Mouse (Mus musculus): ENCODE measurements around the gene Tada2a. TPM values are rescaled to one million over a fixed set of nuclear protein-coding genes. Genes with fewer than 3 reads are reported as not detected.

The Tada2a gene
- polyA plus RNA-seq, 1 experiment from 2014 or later, result 5.7 TPM

DNA sequence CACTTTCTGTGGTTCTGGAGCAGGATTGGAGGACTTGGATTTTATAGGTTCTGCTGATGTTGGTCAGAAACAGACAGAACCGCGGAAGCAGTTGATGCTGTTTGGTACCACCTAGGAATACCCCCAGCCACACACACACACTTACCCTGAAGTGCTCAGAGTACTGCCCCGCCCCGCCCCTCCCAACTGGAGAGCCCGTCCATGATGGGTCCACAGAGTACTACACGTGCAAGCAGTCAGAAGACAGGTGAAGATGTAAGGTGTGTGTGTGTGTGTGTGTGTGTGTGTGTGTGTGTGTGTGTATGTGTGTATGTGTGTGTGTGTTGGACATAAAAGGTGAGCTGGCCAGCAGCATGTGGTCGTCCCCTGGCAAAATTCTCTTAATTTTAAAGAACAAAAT, 76.3 kb downstream of the Tada2a start:
- no peak overlapping the region for H3K4me2 ChIP-seq (ENCODE audit: low read depth, low read length)
- H3K4me1 ChIP-seq (ENCODE audit: insufficient read depth), result no peaks in the 10 kb centered on the region
- H3K27me3 ChIP-seq (ENCODE audit: insufficient read depth, low read length), result no peaks in the 10 kb centered on the region
- 88% methylated on average over 7 of the region's 7 CpGs for WGBS (ENCODE audit: insufficient replicate concordance)
- ATAC-seq (no peak), DNase-seq (no peak)
- no peaks in the 10 kb centered on the region for H3K9me3 ChIP-seq (ENCODE audit: low read length)
- H3K4me3 ChIP-seq (ENCODE audit: low read depth, low read length), result no peak overlapping the region
- H3K27ac ChIP-seq (ENCODE audit: low read depth), result no peak overlapping the region
- no peaks in the 10 kb centered on the region for H3K36me3 ChIP-seq (replicated peaks; ENCODE audit: insufficient read depth, low read length)
- TF ChIP-seq CTCF (IDR thresholded peaks at IDR 0.05; ENCODE audit: low read depth), result no peak
- no peak for TF ChIP-seq EP300 (IDR thresholded peaks at IDR 0.05; ENCODE audit: low read depth)
- no peak overlapping the region for H3K9ac ChIP-seq (replicated peaks)

DNA sequence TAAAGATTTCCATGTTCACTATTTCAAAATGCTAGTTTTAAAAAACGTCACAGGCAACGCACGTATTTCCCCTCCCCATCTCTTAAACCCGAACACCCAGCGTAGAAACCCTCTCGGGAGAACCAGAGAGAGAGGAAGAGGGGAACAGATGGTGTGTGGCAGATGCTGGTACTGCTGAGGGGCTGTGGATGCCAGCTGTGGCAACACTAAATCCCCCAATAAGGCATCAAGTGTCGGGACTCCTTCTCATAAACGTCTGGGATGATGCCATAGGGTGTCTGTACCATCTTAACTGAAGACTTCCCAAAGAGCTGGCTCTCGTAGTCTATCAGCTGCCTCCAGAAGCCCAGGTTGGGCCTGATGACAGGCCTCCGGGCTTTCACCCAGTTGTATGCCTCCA, 81.0 kb downstream of the Tada2a start:
- H3K9me3 ChIP-seq (ENCODE audit: low read length), result no peaks in the 10 kb centered on the region
- 64% methylated on average over 10 of the region's 10 CpGs for WGBS (ENCODE audit: insufficient replicate concordance)
- no peak overlapping the region for H3K4me2 ChIP-seq (ENCODE audit: low read depth, low read length)
- no peaks in the 10 kb centered on the region for H3K27me3 ChIP-seq (ENCODE audit: insufficient read depth, low read length)
- no peak overlapping the region for H3K27ac ChIP-seq (ENCODE audit: low read depth)
- TF ChIP-seq EP300 (IDR thresholded peaks at IDR 0.05; ENCODE audit: low read depth), result no peak
- TF ChIP-seq CTCF (IDR thresholded peaks at IDR 0.05; ENCODE audit: low read depth), result no peak
- no peak for DNase-seq
- no peak overlapping the region for H3K4me3 ChIP-seq (ENCODE audit: low read depth, low read length)
- ATAC-seq, result no peak
- H3K4me1 ChIP-seq (ENCODE audit: insufficient read depth), result no peaks in the 10 kb centered on the region
- no peak overlapping the region for H3K9ac ChIP-seq (replicated peaks)
- H3K36me3 ChIP-seq (replicated peaks; ENCODE audit: insufficient read depth, low read length), result no peaks in the 10 kb centered on the region

DNA sequence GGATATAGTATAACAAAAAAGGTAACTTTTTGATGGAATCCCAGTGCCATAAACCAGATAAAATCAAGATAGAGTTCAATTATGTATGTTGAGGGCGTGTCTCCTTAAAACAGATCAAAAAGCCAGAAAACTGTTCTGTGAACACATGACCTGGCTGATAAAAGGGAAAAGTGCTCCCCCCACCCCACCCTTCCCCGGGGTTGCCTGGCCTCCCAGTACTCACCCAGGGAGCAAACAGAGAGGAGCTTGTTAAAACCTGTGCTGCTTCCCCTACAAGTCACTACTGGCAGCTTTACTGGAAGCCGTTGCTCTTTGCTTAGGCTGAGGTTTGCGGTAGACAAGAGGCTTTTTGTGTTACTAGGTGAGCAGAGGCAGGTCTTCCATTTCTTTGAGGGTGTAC, 82.1 kb downstream of the Tada2a start:
- H3K9ac ChIP-seq (replicated peaks), result no peak overlapping the region
- no peaks in the 10 kb centered on the region for H3K27me3 ChIP-seq (ENCODE audit: insufficient read depth, low read length)
- no peak overlapping the region for H3K4me2 ChIP-seq (ENCODE audit: low read depth, low read length)
- H3K4me3 ChIP-seq (ENCODE audit: low read depth, low read length), result no peak overlapping the region
- H3K4me1 ChIP-seq (ENCODE audit: insufficient read depth), result no peaks in the 10 kb centered on the region
- 0 out of 2 replicates have a peak, but pooled peaks cover 2% of the 10 kb centered on the region for H3K36me3 ChIP-seq (replicated peaks; ENCODE audit: insufficient read depth, low read length)
- no peak for TF ChIP-seq EP300 (IDR thresholded peaks at IDR 0.05; ENCODE audit: low read depth)
- no peak for TF ChIP-seq CTCF (IDR thresholded peaks at IDR 0.05; ENCODE audit: low read depth)
- no peak for DNase-seq
- ATAC-seq, result no peak
- H3K9me3 ChIP-seq (ENCODE audit: low read length), result no peaks in the 10 kb centered on the region
- WGBS (ENCODE audit: insufficient replicate concordance), result 57% methylated on average over 4 of the region's 4 CpGs
- H3K27ac ChIP-seq (ENCODE audit: low read depth), result no peak overlapping the region

DNA sequence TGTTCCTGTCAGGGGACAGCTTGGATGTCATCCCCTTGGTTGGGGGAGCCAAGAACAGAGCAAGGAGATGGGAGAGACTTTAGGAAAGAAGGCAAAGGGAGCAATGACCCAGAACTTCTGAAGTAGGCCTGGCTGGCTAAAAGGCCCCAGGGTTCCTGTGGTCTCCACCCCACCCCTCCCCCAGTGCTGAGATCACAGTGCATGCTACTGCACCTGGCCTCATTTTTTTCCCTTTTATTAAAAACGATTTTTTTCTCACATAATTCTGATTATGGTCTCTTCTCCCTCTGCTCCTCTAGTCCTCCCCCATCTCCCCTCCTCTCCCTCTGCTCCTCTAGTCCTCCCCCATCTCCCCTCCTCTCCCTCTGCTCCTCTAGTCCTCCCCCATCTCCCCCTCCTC, 84.4 kb downstream of the Tada2a start:
- Histone ChIP-seq H3K27me3 (ENCODE audit: insufficient read depth, low read length) (no peaks in the 10 kb centered on the region), H3K4me1 (ENCODE audit: insufficient read depth) (no peaks in the 10 kb centered on the region), H3K9me3 (ENCODE audit: low read length) (no peaks in the 10 kb centered on the region), H3K36me3 (replicated peaks; ENCODE audit: insufficient read depth, low read length) (peaks cover 19% of the 10 kb centered on the region), H3K27ac (ENCODE audit: low read depth) (no peak overlapping the region), H3K4me3 (ENCODE audit: low read depth, low read length) (no peak overlapping the region), H3K9ac (replicated peaks) (no peak overlapping the region), H3K4me2 (ENCODE audit: low read depth, low read length) (no peak overlapping the region)
- TF ChIP-seq EP300 (IDR thresholded peaks at IDR 0.05; ENCODE audit: low read depth), result no peak
- no peak for TF ChIP-seq CTCF (IDR thresholded peaks at IDR 0.05; ENCODE audit: low read depth)
- no peak for ATAC-seq
- WGBS (ENCODE audit: insufficient replicate concordance), result 19% methylated on average over 1 of the region's 1 CpGs
- DNase-seq, result no peak

DNA sequence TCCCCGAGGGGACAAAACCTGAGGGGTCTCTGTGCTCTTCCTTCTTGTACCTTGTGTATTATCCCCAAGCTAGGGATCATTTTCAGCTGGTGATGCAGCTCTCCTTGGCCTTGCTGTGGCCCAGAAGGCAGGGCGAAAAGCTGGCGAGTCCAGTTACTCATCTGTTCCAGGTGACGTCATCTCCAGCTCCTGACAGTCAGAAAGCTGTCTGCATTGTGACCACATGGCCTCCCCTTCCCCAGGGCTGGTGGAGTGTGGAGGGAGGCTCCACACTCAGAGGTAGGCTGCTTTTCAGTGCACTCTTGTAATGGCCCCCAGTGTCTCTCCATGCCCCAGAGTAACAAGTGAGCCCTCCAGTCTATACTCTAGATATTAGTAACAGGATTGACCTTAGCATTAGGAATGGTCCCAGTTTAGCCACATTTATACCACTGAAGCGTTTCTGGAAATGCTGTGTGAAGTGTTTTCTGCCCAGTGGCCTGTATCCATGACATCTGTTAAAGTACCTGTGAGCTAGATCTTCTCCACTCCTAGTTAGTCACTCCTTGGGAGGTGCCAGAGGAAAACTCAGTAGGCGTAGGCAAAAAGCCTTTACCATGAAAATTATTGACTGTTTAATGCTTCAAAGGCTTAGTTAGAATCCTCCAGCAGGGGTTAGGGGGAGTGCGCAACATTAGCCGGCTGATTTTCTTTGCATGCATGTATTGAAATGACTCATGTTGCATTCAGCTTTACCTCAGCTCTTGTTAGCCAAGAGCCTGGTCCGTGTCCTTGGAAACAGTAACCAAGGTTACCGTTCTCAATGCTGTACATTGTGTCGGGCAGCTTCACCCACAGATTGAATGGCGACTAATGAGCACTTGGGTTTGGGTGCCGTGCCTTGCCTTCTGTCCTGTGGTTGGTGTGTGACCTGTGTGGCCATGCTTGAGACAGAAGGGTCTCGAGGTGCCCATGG, 86.3 kb downstream of the Tada2a start:
- Histone ChIP-seq H3K9ac (replicated peaks) (no peak overlapping the region), H3K36me3 (replicated peaks; ENCODE audit: insufficient read depth, low read length) (peaks cover 31% of the 10 kb centered on the region), H3K4me2 (ENCODE audit: low read depth, low read length) (no peak overlapping the region), H3K27me3 (ENCODE audit: insufficient read depth, low read length) (no peaks in the 10 kb centered on the region), H3K9me3 (ENCODE audit: low read length) (no peaks in the 10 kb centered on the region), H3K4me3 (ENCODE audit: low read depth, low read length) (no peak overlapping the region), H3K27ac (ENCODE audit: low read depth) (no peak overlapping the region), H3K4me1 (ENCODE audit: insufficient read depth) (no peaks in the 10 kb centered on the region)
- DNase-seq (no peak), ATAC-seq (no peak)
- WGBS (ENCODE audit: insufficient replicate concordance), result 80% methylated on average over 14 of the region's 14 CpGs
- TF ChIP-seq CTCF (IDR thresholded peaks at IDR 0.05; ENCODE audit: low read depth), result no peak
- no peak for TF ChIP-seq EP300 (IDR thresholded peaks at IDR 0.05; ENCODE audit: low read depth)

DNA sequence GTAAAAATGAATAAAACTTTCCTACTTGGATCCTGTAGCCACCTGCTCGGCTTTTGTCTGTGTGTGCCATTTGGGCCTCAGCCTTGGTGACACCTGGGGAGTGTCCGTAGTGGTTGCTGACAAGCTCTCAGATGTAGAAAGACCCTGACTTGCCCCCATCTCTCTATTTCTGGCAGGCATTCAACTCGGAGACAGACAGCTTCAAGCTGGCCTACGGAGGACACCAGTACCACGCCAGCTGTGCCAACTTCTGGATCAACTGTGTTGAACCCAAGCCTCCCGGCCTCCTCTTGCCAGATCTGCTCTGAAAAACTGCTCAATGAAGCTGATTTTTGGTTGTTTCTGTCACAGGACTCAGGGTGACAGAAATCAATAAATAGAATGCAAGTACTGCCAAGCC, 88.8 kb downstream of the Tada2a start:
- Histone ChIP-seq H3K4me1 (ENCODE audit: insufficient read depth) (no peaks in the 10 kb centered on the region), H3K4me3 (ENCODE audit: low read depth, low read length) (no peak overlapping the region), H3K4me2 (ENCODE audit: low read depth, low read length) (no peak overlapping the region), H3K9ac (replicated peaks) (no peak overlapping the region), H3K36me3 (replicated peaks; ENCODE audit: insufficient read depth, low read length) (peaks cover 31% of the 10 kb centered on the region), H3K27ac (ENCODE audit: low read depth) (no peak overlapping the region), H3K27me3 (ENCODE audit: insufficient read depth, low read length) (no peaks in the 10 kb centered on the region), H3K9me3 (ENCODE audit: low read length) (no peaks in the 10 kb centered on the region)
- 85% methylated on average over 6 of the region's 6 CpGs for WGBS (ENCODE audit: insufficient replicate concordance)
- TF ChIP-seq EP300 (IDR thresholded peaks at IDR 0.05; ENCODE audit: low read depth), result no peak
- TF ChIP-seq CTCF (IDR thresholded peaks at IDR 0.05; ENCODE audit: low read depth), result no peak
- ATAC-seq (no peak), DNase-seq (no peak)

Data from liver, postnatal 0 days (tissue).